Mouse (Mus musculus) spleen, adult 2 months (tissue): ENCODE results near the gene Cdh23.

Experiments used
- CTCF ChIP-seq: fragments of 200-500 bp; IDR thresholded peaks from 2 replicates; pipeline ENCODE4 v1.5.1; 2011; ENCODE audit warnings: mild to moderate bottlenecking, inconsistent platforms; ENCODE audit not compliant: insufficient read depth, insufficient read length, insufficient replicate concordance; ENCODE audit errors: extremely low read depth
- POLR2A ChIP-seq: fragments of 200-500 bp; IDR thresholded peaks from 2 replicates; pipeline ENCODE4 v1.6.1; 2011; ENCODE audit warnings: low read depth, low read length, inconsistent platforms

GRCm38 (mm10) chr10:60411794-60412193 is 284.5 kb downstream of the Cdh23 start:
- TF ChIP-seq POLR2A = no peak
- no peak for TF ChIP-seq CTCF
